Mouse (Mus musculus) forebrain, embryonic 15.5 days (tissue): Measurements from ENCODE around the gene Olfr665. TPM values are rescaled to one million over a fixed set of nuclear protein-coding genes. Genes with fewer than 3 reads are reported as not detected.
"Not testable (repeated sequence)": the region's sequence is repeated elsewhere in the genome, so short reads cannot be mapped to it uniquely, and the experiment has no call there.

Experiments
- ATAC-seq: fragments of 200-750 bp; cut with Nextera tagmentation; replicated peaks from 2 replicates; pipeline ENCODE4 v1.8.0; 2017; ENCODE audit warnings: mild to moderate bottlenecking, moderate TSS enrichment, moderate library complexity
- H3K27ac ChIP-seq: fragments of 300-500 bp; sonication (generic); replicated peaks from 2 replicates; pipeline ENCODE4 v1.5.1; 2015; ENCODE audit warnings: mild to moderate bottlenecking, inconsistent platforms
- H3K27me3 ChIP-seq: fragments of 300-500 bp; sonication (generic); 2 replicates; pipeline ENCODE4 v1.6.1; 2015; ENCODE audit warnings: inconsistent platforms
- H3K36me3 ChIP-seq: fragments of 300-500 bp; sonication (generic); 2 replicates; pipeline ENCODE4 v1.6.1; 2015; ENCODE audit warnings: mild to moderate bottlenecking, inconsistent platforms
- H3K4me1 ChIP-seq: fragments of 300-500 bp; sonication (generic); 2 replicates; pipeline ENCODE4 v1.6.1; 2015; ENCODE audit warnings: inconsistent platforms
- H3K4me2 ChIP-seq: fragments of 300-500 bp; sonication (generic); replicated peaks from 2 replicates; pipeline ENCODE4 v1.6.1; 2015; ENCODE audit warnings: mild to moderate bottlenecking, inconsistent platforms
- H3K4me3 ChIP-seq: fragments of 300-500 bp; sonication (generic); 2 replicates; pipeline ENCODE4 v1.5.1; 2015; ENCODE audit warnings: mild to moderate bottlenecking, inconsistent platforms
- H3K9ac ChIP-seq: fragments of 300-500 bp; sonication (generic); replicated peaks from 2 replicates; pipeline ENCODE4 v1.6.1; 2015; ENCODE audit warnings: mild to moderate bottlenecking, inconsistent platforms
- H3K9me3 ChIP-seq: fragments of 300-500 bp; sonication (generic); 2 replicates; pipeline ENCODE4 v1.6.1; 2016; ENCODE audit warnings: inconsistent platforms
- WGBS: fragments of 180-500 bp; shearing (Covaris S2); methylation state at CpG from one replicate; pipeline ENCODE4 v1.1.7; 2015; ENCODE audit warnings: mixed read lengths; 5-methylcytosine and 5-hydroxymethylcytosine counted together
- polyA plus RNA-seq: library from polyadenylated mRNA; unstranded; fragments of >200 nt; fragmentation: Nextera tagmentation; extraction: Ambion mirVana; gene quantifications from 2 replicates; pipeline ENCODE4 v1.2.1, GENCODE M21; 2015

The Olfr665 gene
- not detected in 2 replicates for polyA plus RNA-seq

DNA sequence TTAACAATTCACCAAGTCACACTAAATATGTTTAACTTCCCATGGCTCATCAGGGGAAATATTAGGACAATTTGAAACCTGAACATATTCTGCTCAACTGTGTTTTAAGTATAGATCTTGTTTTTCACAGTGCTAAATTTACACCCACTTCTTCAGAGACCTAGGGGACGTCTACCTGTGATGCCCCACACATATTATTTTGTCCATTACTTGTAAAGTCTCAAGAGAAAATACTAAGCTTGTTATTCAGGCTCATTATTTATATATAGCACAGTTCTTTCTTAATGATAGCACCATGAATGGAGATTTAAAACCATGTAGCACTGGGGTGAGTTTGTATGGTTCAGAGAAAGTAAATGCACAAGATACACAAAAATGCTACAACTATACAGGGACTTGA, at the start of gene Olfr665:
TSS of gene Olfr665 (plus strand) at position 301 of the 400 bp plus-strand sequence.
- Histone ChIP-seq H3K4me2 (no peak within 1 kb of the TSS), H3K9ac (no peak within 1 kb of the TSS), H3K27me3 (no peaks in the 10 kb centered on the region), H3K4me3 (no peak within 1 kb of the TSS), H3K36me3 (no peaks in the 10 kb centered on the region), H3K27ac (no peak within 1 kb of the TSS), H3K4me1 (no peaks in the 10 kb centered on the region), H3K9me3 (no peaks in the 10 kb centered on the region)
- ATAC-seq: no peak
- 46% methylated on average over 1 of the region's 1 CpGs for whole genome bisulfite sequencing

DNA sequence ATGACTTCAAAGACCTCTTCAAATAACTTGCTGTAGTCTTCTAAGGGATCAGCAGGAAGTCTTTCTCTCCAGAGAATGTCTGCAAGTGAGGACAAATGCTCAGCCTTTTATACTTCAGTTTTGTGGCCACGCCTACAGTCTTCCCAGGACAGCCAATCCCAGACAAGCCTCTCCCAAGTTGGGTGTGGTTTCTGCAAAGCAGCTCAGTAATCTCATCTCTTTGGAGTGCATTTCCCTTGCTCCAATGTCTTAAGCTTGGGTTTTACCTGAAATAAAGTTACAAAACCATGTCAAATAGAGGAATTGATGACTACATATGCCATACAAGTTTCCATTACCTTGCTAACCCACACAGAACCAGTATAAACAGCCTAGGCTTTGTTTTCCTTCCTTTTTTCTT, 35.3 kb upstream of the Olfr665 start, which contains the start of gene Usp17lb:
TSS of gene Usp17lb (minus strand) at position 101 of the 400 bp plus-strand sequence.
- no peak within 1 kb of the TSS for H3K27ac ChIP-seq
- 52% methylated on average over 1 of the region's 1 CpGs for whole genome bisulfite sequencing
- no peaks in the 10 kb centered on the region for H3K27me3 ChIP-seq
- ATAC-seq: no peak
- H3K4me3 ChIP-seq: no peak within 1 kb of the TSS
- H3K9ac ChIP-seq: no peak within 1 kb of the TSS
- H3K9me3 ChIP-seq: no peaks in the 10 kb centered on the region
- no peak within 1 kb of the TSS for H3K4me2 ChIP-seq
- no peaks in the 10 kb centered on the region for H3K36me3 ChIP-seq
- H3K4me1 ChIP-seq: no peaks in the 10 kb centered on the region

DNA sequence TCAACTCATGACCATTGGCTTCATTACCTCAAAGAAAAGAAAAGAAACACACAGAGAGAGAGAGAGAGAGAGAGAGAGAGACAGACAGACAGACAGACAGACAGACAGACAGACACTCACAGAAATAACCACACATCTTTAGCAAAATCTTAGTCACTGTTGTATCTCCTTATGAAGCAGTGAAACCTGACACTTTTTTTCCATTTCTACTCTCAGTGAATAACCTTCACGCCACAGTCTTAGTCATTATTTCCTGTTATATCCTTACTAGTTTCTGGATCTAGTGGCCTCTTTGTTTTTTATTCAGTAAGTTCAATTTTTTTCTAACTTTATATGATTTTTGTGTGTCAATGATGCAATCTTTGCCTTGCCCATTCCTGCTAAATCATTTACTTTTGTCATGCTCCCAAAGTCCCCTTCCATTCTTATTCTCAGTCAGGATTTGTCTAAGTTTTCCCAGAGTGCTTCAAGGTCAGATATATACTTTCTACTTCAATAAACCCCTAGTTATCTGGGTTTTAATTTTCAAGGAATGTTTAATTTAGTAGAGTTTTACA, 34.0 kb upstream of the Olfr665 start:
- no peaks in the 10 kb centered on the region for H3K27me3 ChIP-seq
- no peak overlapping the region for H3K27ac ChIP-seq
- no peaks in the 10 kb centered on the region for H3K9me3 ChIP-seq
- no peak overlapping the region for H3K4me3 ChIP-seq
- H3K9ac ChIP-seq: no peak overlapping the region
- no peaks in the 10 kb centered on the region for H3K4me1 ChIP-seq
- H3K36me3 ChIP-seq: no peaks in the 10 kb centered on the region
- WGBS: 89% methylated on average over 1 of the region's 1 CpGs
- ATAC-seq: no peak
- no peak overlapping the region for H3K4me2 ChIP-seq

DNA sequence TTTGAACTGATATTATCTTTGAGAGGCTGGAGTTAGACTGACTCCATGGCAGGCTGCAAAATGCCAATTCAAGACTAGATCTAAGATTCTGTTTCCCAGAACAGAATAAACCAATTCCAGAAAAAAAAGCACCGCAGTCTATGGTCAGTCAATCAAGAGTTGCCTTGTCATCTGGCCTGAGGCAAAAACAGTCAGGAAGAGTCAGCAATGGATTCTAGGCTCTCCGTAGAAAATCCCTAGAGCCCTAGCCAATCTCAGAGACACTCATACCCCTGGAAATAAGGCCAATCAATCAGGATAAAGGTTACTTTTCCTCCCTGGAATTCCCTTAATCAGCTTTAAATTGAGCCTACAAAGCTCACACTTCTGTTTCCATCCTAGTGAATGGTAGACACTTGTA, 26.3 kb upstream of the Olfr665 start:
- not testable (repeated sequence) for H3K27me3 ChIP-seq, H3K36me3 ChIP-seq, H3K9me3 ChIP-seq, H3K4me3 ChIP-seq, H3K9ac ChIP-seq, H3K4me2 ChIP-seq, ATAC-seq, H3K27ac ChIP-seq, H3K4me1 ChIP-seq
- WGBS: 71% methylated on average over 2 of the region's 2 CpGs

DNA sequence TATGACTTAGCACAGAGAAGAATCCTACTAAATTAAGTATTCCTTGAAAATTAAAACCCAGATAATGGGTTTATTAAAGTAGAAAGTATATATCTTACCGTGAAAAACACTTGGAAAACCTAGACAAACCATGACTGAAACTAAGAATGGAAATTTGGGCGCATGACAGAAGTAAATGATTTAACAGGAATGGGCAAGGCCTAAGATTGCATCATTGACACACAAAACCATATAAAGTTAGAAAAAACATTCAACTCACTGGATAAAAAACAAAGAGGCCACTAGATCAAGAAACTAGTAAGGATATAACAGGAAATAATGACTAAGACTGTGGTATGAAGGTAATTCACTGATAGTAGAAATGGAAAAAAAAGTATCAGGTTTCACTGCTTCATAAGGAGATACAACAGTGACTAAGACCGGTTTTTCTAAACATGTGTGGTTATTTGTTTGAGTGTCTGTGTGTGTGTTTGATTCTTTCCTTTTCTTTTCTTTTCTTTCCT, 22.5 kb upstream of the Olfr665 start:
- Histone ChIP-seq H3K4me1 (no peaks in the 10 kb centered on the region), H3K27me3 (no peaks in the 10 kb centered on the region), H3K27ac (no peak overlapping the region), H3K4me2 (no peak overlapping the region), H3K36me3 (no peaks in the 10 kb centered on the region), H3K4me3 (no peak overlapping the region), H3K9me3 (no peaks in the 10 kb centered on the region), H3K9ac (no peak overlapping the region)
- 87% methylated on average over 3 of the region's 3 CpGs for WGBS
- no peak for ATAC-seq

DNA sequence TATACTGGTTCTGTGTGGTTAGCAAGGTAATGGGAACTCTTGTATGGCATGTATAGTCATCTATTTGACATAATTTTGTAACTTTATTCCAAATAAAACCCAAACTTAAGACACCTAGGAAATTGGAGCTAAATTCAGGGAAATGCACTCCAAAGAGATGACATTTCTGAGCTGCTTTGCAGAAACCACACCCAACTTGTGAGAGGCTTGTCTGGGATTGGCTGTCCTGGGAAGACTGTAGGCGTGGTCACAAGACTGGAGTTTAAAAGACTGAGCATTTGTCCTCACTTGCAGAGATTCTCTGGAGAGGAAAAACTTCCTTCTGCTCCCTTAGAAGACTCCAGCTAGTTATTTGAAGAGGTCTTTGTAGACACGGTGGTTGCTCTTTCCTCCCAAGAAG, 21.1 kb upstream of the Olfr665 start, which contains the start of gene Usp17la:
TSS of gene Usp17la (plus strand) at position 301 of the 400 bp plus-strand sequence.
- WGBS: 71% methylated on average over 2 of the region's 2 CpGs
- H3K4me1 ChIP-seq, H3K27ac ChIP-seq, ATAC-seq, H3K4me2 ChIP-seq, H3K9ac ChIP-seq, H3K4me3 ChIP-seq, H3K9me3 ChIP-seq, H3K36me3 ChIP-seq, H3K27me3 ChIP-seq: not testable (repeated sequence)

DNA sequence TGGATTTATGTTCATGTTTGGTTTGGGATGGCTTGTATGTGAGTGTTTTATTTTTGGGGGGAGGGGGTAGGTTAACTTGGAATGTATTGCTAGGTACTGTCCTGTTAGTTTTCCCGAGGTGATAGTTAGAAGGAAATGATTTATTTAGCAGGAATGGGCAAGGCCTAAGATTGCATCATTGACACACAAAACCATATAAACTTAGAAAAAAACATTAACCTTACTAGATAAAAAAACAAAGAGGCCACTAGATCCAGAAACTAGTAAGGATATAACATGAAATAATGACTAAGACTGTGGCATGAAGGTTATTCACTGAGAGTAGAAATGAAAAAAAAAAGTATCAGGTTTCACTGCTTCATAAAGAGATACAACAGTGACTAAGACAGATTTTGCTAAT, 20.1 kb upstream of the Olfr665 start:
- WGBS: 85% methylated on average over 1 of the region's 1 CpGs
- ATAC-seq: no peak
- H3K36me3 ChIP-seq: no peaks in the 10 kb centered on the region
- H3K4me1 ChIP-seq: no peaks in the 10 kb centered on the region
- no peaks in the 10 kb centered on the region for H3K27me3 ChIP-seq
- H3K4me2 ChIP-seq: no peak overlapping the region
- H3K4me3 ChIP-seq: no peak overlapping the region
- H3K27ac ChIP-seq: no peak overlapping the region
- H3K9ac ChIP-seq: no peak overlapping the region
- no peaks in the 10 kb centered on the region for H3K9me3 ChIP-seq

DNA sequence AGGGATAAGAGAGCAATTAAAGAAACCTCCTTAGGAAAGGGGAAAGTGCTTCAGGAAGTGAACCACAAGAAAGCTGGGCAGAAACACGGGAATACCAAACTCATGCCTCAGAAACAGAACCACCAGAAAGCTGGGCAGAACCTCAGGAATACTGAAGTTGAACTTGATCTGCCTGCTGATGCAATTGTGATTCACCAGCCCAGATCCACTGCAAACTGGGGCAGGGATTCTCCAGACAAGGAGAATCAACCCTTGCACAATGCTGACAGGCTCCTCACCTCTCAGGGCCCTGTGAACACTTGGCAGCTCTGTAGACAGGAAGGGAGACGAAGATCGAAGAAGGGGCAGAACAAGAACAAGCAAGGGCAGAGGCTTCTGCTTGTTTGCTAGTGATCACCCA, 16.4 kb upstream of the Olfr665 start:
- no peak overlapping the region for H3K4me2 ChIP-seq
- no peaks in the 10 kb centered on the region for H3K4me1 ChIP-seq
- H3K27me3 ChIP-seq: no peaks in the 10 kb centered on the region
- H3K4me3 ChIP-seq: no peak overlapping the region
- WGBS: 86% methylated on average over 3 of the region's 3 CpGs
- no peak overlapping the region for H3K27ac ChIP-seq
- H3K9ac ChIP-seq: no peak overlapping the region
- H3K36me3 ChIP-seq: no peaks in the 10 kb centered on the region
- H3K9me3 ChIP-seq: no peaks in the 10 kb centered on the region
- ATAC-seq: no peak

DNA sequence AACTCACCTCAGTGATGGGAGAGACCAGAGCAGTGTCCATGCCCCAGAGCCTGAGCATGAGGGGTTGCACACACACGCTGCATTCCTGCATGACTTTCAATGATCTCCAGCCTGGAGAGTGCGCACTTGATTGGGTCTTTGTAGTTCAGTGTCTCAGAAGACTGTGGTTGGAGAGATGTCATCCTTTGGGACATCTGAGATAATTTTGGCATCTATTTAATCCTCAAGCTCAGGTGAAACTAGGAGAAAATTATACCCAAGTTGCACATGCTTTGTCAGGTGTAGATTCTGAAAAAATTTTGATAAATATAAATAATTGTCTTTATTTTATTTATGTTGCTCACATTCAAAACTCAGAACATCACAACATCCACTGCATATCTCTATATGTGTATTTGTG, 18.0 kb downstream of the Olfr665 start, which contains the start of gene Olfr666:
TSS of gene Olfr666 (minus strand) at position 101 of the 400 bp plus-strand sequence.
- no peak within 1 kb of the TSS for H3K27ac ChIP-seq
- WGBS: 91% methylated on average over 2 of the region's 2 CpGs
- no peaks in the 10 kb centered on the region for H3K27me3 ChIP-seq
- H3K4me2 ChIP-seq: no peak within 1 kb of the TSS
- H3K9me3 ChIP-seq: no peaks in the 10 kb centered on the region
- H3K9ac ChIP-seq: no peak within 1 kb of the TSS
- H3K36me3 ChIP-seq: no peaks in the 10 kb centered on the region
- H3K4me3 ChIP-seq: no peak within 1 kb of the TSS
- ATAC-seq: no peak
- no peaks in the 10 kb centered on the region for H3K4me1 ChIP-seq

DNA sequence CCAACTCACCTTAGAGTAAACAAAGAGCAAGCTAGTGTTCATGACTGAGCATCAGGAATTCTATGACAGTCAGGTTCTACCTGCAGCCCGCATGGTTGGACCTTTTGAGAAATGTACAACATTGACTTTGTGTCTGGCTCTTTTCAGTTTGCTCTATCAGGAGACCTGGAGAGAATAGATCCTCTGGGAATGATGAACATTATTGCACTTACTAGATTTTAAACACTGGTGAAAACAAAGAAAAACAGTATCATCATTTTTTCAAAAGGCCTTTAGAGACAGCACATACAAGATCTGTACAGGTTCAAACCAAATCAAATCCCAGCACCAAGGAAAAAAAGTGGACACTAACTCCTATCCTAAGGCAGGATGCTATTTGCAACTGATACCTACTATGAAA, 43.6 kb downstream of the Olfr665 start, which contains the start of gene Olfr667:
TSS of gene Olfr667 (minus strand) at position 101 of the 400 bp plus-strand sequence.
- Histone ChIP-seq H3K4me1 (no peaks in the 10 kb centered on the region), H3K4me2 (no peak within 1 kb of the TSS), H3K27me3 (no peaks in the 10 kb centered on the region), H3K36me3 (no peaks in the 10 kb centered on the region), H3K9ac (no peak within 1 kb of the TSS), H3K27ac (no peak within 1 kb of the TSS), H3K9me3 (no peaks in the 10 kb centered on the region), H3K4me3 (no peak within 1 kb of the TSS)
- 90% methylated on average over 1 of the region's 1 CpGs for WGBS
- no peak for ATAC-seq

DNA sequence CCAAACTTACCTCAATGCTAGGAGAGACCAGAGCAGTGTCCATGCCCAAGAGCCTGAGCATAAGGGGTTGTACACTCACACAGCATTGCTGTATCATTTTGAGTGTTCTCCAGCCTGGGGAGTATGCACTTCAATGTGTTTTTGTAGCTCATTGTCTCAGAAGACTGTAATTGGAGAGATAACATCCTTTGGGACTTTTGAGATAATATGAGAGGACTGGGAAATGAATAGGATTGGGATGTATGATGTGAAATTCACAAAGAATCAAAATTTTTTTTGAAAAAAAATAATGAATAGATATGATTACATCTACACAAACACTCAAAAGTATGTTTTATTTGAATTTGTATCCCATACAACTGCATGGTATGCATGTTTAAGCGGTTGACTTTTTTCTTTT, 50.1 kb downstream of the Olfr665 start, which contains the start of gene Olfr668:
TSS of gene Olfr668 (minus strand) at position 101 of the 400 bp plus-strand sequence.
- 80% methylated on average over 1 of the region's 1 CpGs for WGBS
- ATAC-seq: no peak

More for the DNA sequence above, 50.1 kb downstream of the Olfr665 start, which contains the start of gene Olfr668:
- Histone ChIP-seq H3K36me3 (no peaks in the 10 kb centered on the region), H3K4me3 (no peak within 1 kb of the TSS), H3K4me1 (no peaks in the 10 kb centered on the region), H3K27ac (no peak within 1 kb of the TSS), H3K9me3 (no peaks in the 10 kb centered on the region), H3K27me3 (no peaks in the 10 kb centered on the region), H3K4me2 (no peak within 1 kb of the TSS), H3K9ac (no peak within 1 kb of the TSS)
